Mouse (Mus musculus) frontal cortex, adult 2 months (tissue): Measurements from ENCODE around the gene Agt. TPM values are rescaled to one million over a fixed set of nuclear protein-coding genes. Genes with fewer than 3 reads are reported as not detected.

Experiments used
- DNase-seq, 2 experiments: peaks; one replicate each; pipeline ENCODE4 v3.0.0; 2022; ENCODE audit warnings: low spot score in 1 of 2; ENCODE audit errors: extremely low spot score in 1 of 2
- polyA plus RNA-seq: library from polyadenylated mRNA; depleted of rRNA; stranded (reverse); fragments of >200 nt; gene quantifications from 2 replicates; pipeline ENCODE4 v1.2.3, GENCODE M21; 2012

The Agt gene
- polyA plus RNA-seq, 1 experiment: 18.1 TPM

- no peak for DNase-seq
Measured at GRCm38 (mm10) chr8:124556164-124556563, 13.3 kb downstream of the Agt start.

- no peak for DNase-seq
Measured at GRCm38 (mm10) chr8:124555113-124555750, 14.3 kb downstream of the Agt start.

GRCm38 (mm10) chr8:124551011-124551661 lies 18.4 kb downstream of the Agt start:
- DNase-seq: peak in 1 of 2 experiments; percentile 58

- DNase-seq: no peak
Measured at GRCm38 (mm10) chr8:124548187-124548586, 21.3 kb downstream of the Agt start.

- DNase-seq: no peak
Measured at GRCm38 (mm10) chr8:124547269-124547668, 22.2 kb downstream of the Agt start.

- peak in 1 of 2 experiments; percentile 49 for DNase-seq
Measured at GRCm38 (mm10) chr8:124546815-124547214, 22.7 kb downstream of the Agt start.

GRCm38 (mm10) chr8:124546371-124546770 lies 23.1 kb downstream of the Agt start:
- no peak for DNase-seq

GRCm38 (mm10) chr8:124543272-124543671 lies 26.2 kb downstream of the Agt start:
- DNase-seq: no peak

- DNase-seq: no peak
Measured at GRCm38 (mm10) chr8:124542001-124542400, 27.5 kb downstream of the Agt start.

- no peak for DNase-seq
Measured at GRCm38 (mm10) chr8:124540906-124541305, 28.6 kb downstream of the Agt start.

- no peak for DNase-seq
Measured at GRCm38 (mm10) chr8:124535451-124535850, 34.1 kb downstream of the Agt start.

- DNase-seq: peak; percentile 55 to 77
Measured at GRCm38 (mm10) chr8:124532626-124533025, 36.9 kb downstream of the Agt start.

- no peak for DNase-seq
Measured at GRCm38 (mm10) chr8:124530996-124531395, 38.5 kb downstream of the Agt start.

GRCm38 (mm10) chr8:124530556-124530955 lies 39.0 kb downstream of the Agt start:
- DNase-seq: peak; percentile 49 to 71

GRCm38 (mm10) chr8:124530076-124530475 lies 39.4 kb downstream of the Agt start:
- no peak for DNase-seq

GRCm38 (mm10) chr8:124526261-124526660 lies 43.2 kb downstream of the Agt start:
- no peak for DNase-seq

- no peak for DNase-seq
Measured at GRCm38 (mm10) chr8:124521946-124522345, 47.6 kb downstream of the Agt start.

GRCm38 (mm10) chr8:124520249-124521080 lies 49.0 kb downstream of the Agt start, which contains the start of gene Cog2:
Gene Cog2, plus strand, starts transcription at chr8:124520767.
- DNase-seq: peak; percentile 77 to 93

- peak in 1 of 2 experiments; percentile 40 for DNase-seq
Measured at GRCm38 (mm10) chr8:124517142-124517541, 52.4 kb downstream of the Agt start.

GRCm38 (mm10) chr8:124516525-124516924 lies 53.0 kb downstream of the Agt start:
- DNase-seq: peak; percentile 74 to 88

- DNase-seq: no peak
Measured at GRCm38 (mm10) chr8:124516039-124516438, 53.5 kb downstream of the Agt start.
